In genomic region chr12:112182609-112182955, GRCm38 (mm10) we compare ENCODE assay signal across 11 mouse cellular contexts. TPM values are rescaled to one million over a fixed set of nuclear protein-coding genes. Genes with fewer than 3 reads are reported as not detected.
DNase-seq lines count a peak whose midpoint lies in the region; ATAC-seq lines count a peak whose summit lies in the region.
"Had no signal": no experiment of that assay in that cellular context is flagged by ENCODE, and none has a peak within 500 bp of the region (broad histone marks: within the 10 kb centered on the region; RNA-seq: fewer than 3 reads in every experiment).

No protein-coding gene starts in this region.

- 36% methylated on average over 7 of the region's 7 CpGs for WGBS in forebrain, embryonic 12.5 days
- WGBS in forebrain, embryonic 11.5 days = 44% methylated on average over 7 of the region's 7 CpGs
- whole genome bisulfite sequencing in midbrain, embryonic 10.5 days = 61% methylated on average over 7 of the region's 7 CpGs
- WGBS in midbrain, embryonic 15.5 days = 38% methylated on average over 7 of the region's 7 CpGs
- 33% methylated on average over 7 of the region's 7 CpGs for WGBS in forebrain, embryonic 15.5 days
- 44% methylated on average over 7 of the region's 7 CpGs for WGBS in limb, embryonic 10.5 days

- H3K9me3 ChIP-seq in forebrain, embryonic 12.5 days = 0 out of 2 replicates have a peak, but pooled peaks cover 3% of the 10 kb centered on the region
- H3K9me3 ChIP-seq in forebrain, embryonic 11.5 days (ENCODE audit: control insufficient read depth, low read length) = no peaks in the 10 kb centered on the region
- peaks cover 7% of the 10 kb centered on the region; the same call in 1 of the 2 replicates for H3K9me3 ChIP-seq in midbrain, embryonic 10.5 days (replicated peaks)
- no peaks in the 10 kb centered on the region for H3K9me3 ChIP-seq in midbrain, embryonic 15.5 days
- H3K9me3 ChIP-seq in forebrain, embryonic 15.5 days = no peaks in the 10 kb centered on the region
- no peaks in the 10 kb centered on the region for H3K9me3 ChIP-seq in limb, embryonic 10.5 days (replicated peaks)
- H3K9me3 ChIP-seq: liver, embryonic 13.5 days had no signal

- DNase-seq in forebrain, embryonic 11.5 days (ENCODE audit: low spot score) = no peak
- no peak for DNase-seq in midbrain, embryonic 10.5 days (ENCODE audit: low spot score)
- no peak for DNase-seq in limb, embryonic 10.5 days (ENCODE audit: low spot score)
- no peak for DNase-seq in urinary bladder, postnatal 36 days (ENCODE audit: low spot score in 2 of 2)
- no peak for DNase-seq in MN1 (ENCODE audit: low spot score)
- DNase-seq: liver, embryonic 13.5 days had no signal

- no peaks in the 10 kb centered on the region for H3K27me3 ChIP-seq in forebrain, embryonic 12.5 days
- H3K27me3 ChIP-seq in forebrain, embryonic 11.5 days (ENCODE audit: control insufficient read depth, insufficient read depth, low read length) = no peaks in the 10 kb centered on the region
- H3K27me3 ChIP-seq in midbrain, embryonic 10.5 days (ENCODE audit: low read depth, poor library complexity, severe bottlenecking) = no peaks in the 10 kb centered on the region
- H3K27me3 ChIP-seq in midbrain, embryonic 15.5 days (replicated peaks) = no peaks in the 10 kb centered on the region
- no peaks in the 10 kb centered on the region for H3K27me3 ChIP-seq in forebrain, embryonic 15.5 days
- H3K27me3 ChIP-seq in limb, embryonic 10.5 days (ENCODE audit: low read depth, poor library complexity, severe bottlenecking) = no peaks in the 10 kb centered on the region
- H3K27me3 ChIP-seq: liver, embryonic 13.5 days had no signal

- H3K4me1 ChIP-seq in forebrain, embryonic 12.5 days = peaks cover 31% of the 10 kb centered on the region
- peaks cover 12% of the 10 kb centered on the region; the same call in 1 of the 2 replicates for H3K4me1 ChIP-seq in forebrain, embryonic 11.5 days (replicated peaks; ENCODE audit: control insufficient read depth, insufficient read depth, low read length)
- H3K4me1 ChIP-seq in midbrain, embryonic 10.5 days = peaks cover 49% of the 10 kb centered on the region
- H3K4me1 ChIP-seq in midbrain, embryonic 15.5 days = peaks cover 16% of the 10 kb centered on the region
- H3K4me1 ChIP-seq in forebrain, embryonic 15.5 days = peaks cover 24% of the 10 kb centered on the region
- H3K4me1 ChIP-seq in limb, embryonic 10.5 days = peaks cover 38% of the 10 kb centered on the region
- H3K4me1 ChIP-seq: liver, embryonic 13.5 days had no signal

- H3K4me2 ChIP-seq in forebrain, embryonic 12.5 days = no peak overlapping the region
- H3K4me2 ChIP-seq in forebrain, embryonic 11.5 days (ENCODE audit: low read depth, low read length, severe bottlenecking) = no peak overlapping the region
- H3K4me2 ChIP-seq in midbrain, embryonic 15.5 days = no peak overlapping the region
- no peak overlapping the region for H3K4me2 ChIP-seq in forebrain, embryonic 15.5 days (replicated peaks)
- H3K4me2 ChIP-seq: liver, embryonic 13.5 days had no signal

- no peak overlapping the region for H3K4me3 ChIP-seq in forebrain, embryonic 12.5 days (replicated peaks)
- H3K4me3 ChIP-seq in forebrain, embryonic 11.5 days (ENCODE audit: low read depth, low read length) = no peak overlapping the region
- H3K4me3 ChIP-seq in midbrain, embryonic 10.5 days = no peak overlapping the region
- H3K4me3 ChIP-seq in midbrain, embryonic 15.5 days = no peak overlapping the region
- H3K4me3 ChIP-seq in forebrain, embryonic 15.5 days = no peak overlapping the region
- no peak overlapping the region for H3K4me3 ChIP-seq in limb, embryonic 10.5 days
- H3K4me3 ChIP-seq: layer of hippocampus, adult 2 months; liver, embryonic 13.5 days had no signal

- ATAC-seq in forebrain, embryonic 12.5 days (ENCODE audit: low FRiP score) = no peak
- ATAC-seq in forebrain, embryonic 11.5 days (replicated peaks; ENCODE audit: low FRiP score) = no peak
- no peak for ATAC-seq in midbrain, embryonic 15.5 days (replicated peaks)
- no peak for ATAC-seq in forebrain, embryonic 15.5 days (replicated peaks)

- H3K36me3 ChIP-seq in forebrain, embryonic 12.5 days (replicated peaks) = peaks cover 35% of the 10 kb centered on the region
- H3K36me3 ChIP-seq in forebrain, embryonic 11.5 days (ENCODE audit: control insufficient read depth, insufficient read depth, low read length) = peaks cover 5% of the 10 kb centered on the region; the same call in 1 of the 2 replicates
- peaks cover 30% of the 10 kb centered on the region for H3K36me3 ChIP-seq in midbrain, embryonic 10.5 days
- no peaks in the 10 kb centered on the region for H3K36me3 ChIP-seq in midbrain, embryonic 15.5 days (replicated peaks)
- H3K36me3 ChIP-seq in forebrain, embryonic 15.5 days = peaks cover 23% of the 10 kb centered on the region
- H3K36me3 ChIP-seq in limb, embryonic 10.5 days = peaks cover 30% of the 10 kb centered on the region
- H3K36me3 ChIP-seq: liver, embryonic 13.5 days had no signal

- peak overlapping the region; percentile 38; the same call in 1 of the 2 replicates for H3K27ac ChIP-seq in forebrain, embryonic 12.5 days
- H3K27ac ChIP-seq in forebrain, embryonic 11.5 days (ENCODE audit: low read depth, low read length) = no peak overlapping the region
- H3K27ac ChIP-seq in midbrain, embryonic 10.5 days (replicated peaks) = peak overlapping the region; percentile 77
- H3K27ac ChIP-seq in midbrain, embryonic 15.5 days = no peak overlapping the region
- peak overlapping the region; percentile 9; the same call in 1 of the 2 replicates for H3K27ac ChIP-seq in forebrain, embryonic 15.5 days (replicated peaks)
- H3K27ac ChIP-seq in limb, embryonic 10.5 days = peak overlapping the region; percentile 70
- H3K27ac ChIP-seq: layer of hippocampus, adult 2 months; liver, embryonic 13.5 days had no signal

- H3K9ac ChIP-seq in forebrain, embryonic 12.5 days = no peak overlapping the region
- no peak overlapping the region for H3K9ac ChIP-seq in forebrain, embryonic 11.5 days (ENCODE audit: low read length)
- H3K9ac ChIP-seq in midbrain, embryonic 15.5 days = no peak overlapping the region
- H3K9ac ChIP-seq in forebrain, embryonic 15.5 days (replicated peaks) = no peak overlapping the region
- H3K9ac ChIP-seq: liver, embryonic 13.5 days had no signal

RNA-seq across cellular contexts. Expression of gene Kif26a, which starts 36.6 kb away (rescaled TPM):
- 11.8 and 14.0 TPM in 2 replicates for polyA plus RNA-seq in forebrain, embryonic 12.5 days (2016; fragmentation: Nextera tagmentation; extraction: Ambion mirVana)
- 6.4 and 7.1 TPM in 2 replicates for polyA plus RNA-seq in forebrain, embryonic 11.5 days (2014; fragmentation: Nextera tagmentation; extraction: Ambion mirVana)
- 3.3 and 4.7 TPM in 2 replicates for polyA plus RNA-seq in midbrain, embryonic 10.5 days (2016; fragmentation: Nextera tagmentation; extraction: Ambion mirVana)
- 7.2 and 8.6 TPM in 2 replicates for polyA plus RNA-seq in midbrain, embryonic 15.5 days (2015; fragmentation: Nextera tagmentation; extraction: Ambion mirVana)
- polyA plus RNA-seq in forebrain, embryonic 15.5 days (2015; fragmentation: Nextera tagmentation; extraction: Ambion mirVana) = 16.1 and 18.0 TPM in 2 replicates
- 2.8 and 3.9 TPM in 2 replicates for polyA plus RNA-seq in limb, embryonic 10.5 days (2016; fragmentation: Nextera tagmentation; extraction: Ambion mirVana)
- polyA plus RNA-seq: C2C12 had no signal

Comparison
In these comparisons a context has a peak if more than half of its experiments do, and no peak if none do; other contexts are left out.
1. H3K27ac ChIP-seq: peak in forebrain, embryonic 12.5 days (single experiment), midbrain, embryonic 10.5 days (single experiment), forebrain, embryonic 15.5 days (single experiment) and limb, embryonic 10.5 days (single experiment); none in forebrain, embryonic 11.5 days (single experiment) and midbrain, embryonic 15.5 days (single experiment).